Mouse (Mus musculus): ENCODE results near the gene Bmpr2.

Gene Bmpr2

GRCm38 (mm10) chr1:59804363-59804762 is 41.2 kb downstream of the Bmpr2 start:
- no peak for DNase-seq

DNA sequence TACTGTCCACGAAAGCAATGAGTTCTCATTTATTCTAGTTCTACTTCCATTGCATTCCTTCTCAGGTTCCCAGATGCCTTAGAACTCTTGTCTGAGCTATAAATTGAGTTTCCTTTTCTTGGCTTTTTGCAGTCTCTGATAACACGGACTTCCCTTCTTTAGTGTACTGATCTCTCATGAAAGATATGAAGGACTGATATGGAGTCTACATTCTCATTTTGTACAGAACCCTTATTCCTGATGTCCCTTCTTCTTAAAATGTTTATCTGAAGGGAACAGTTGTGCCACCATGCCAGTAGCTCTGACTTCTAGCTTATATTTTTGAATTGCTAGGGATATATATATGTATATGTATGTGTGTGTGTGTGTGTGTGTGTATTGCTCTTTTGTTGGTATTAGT is 46.7 kb downstream of the Bmpr2 start:
- DNase-seq = no peak

DNA sequence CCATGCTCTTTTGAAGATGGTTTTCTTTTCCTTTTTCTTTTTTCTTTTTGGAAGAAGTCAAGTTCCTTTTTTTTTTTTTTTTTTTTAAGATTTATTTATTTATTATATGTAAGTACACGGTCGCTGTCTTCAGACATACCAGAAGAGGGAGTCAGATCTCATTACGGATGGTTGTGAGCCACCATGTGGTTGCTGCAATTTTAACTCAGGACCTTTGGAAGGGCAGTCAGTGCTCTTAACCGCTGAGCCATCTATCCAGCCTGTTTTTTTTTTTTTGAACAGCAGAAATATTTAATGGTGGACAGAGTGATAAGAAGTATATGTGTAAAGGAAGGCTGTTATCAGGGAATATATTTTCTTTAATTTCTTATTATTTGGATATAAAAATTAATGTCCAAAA is 49.6 kb downstream of the Bmpr2 start:
- no peak for DNase-seq

- no peak for DNase-seq
Measured at GRCm38 (mm10) chr1:59825421-59825820, 62.2 kb downstream of the Bmpr2 start.

DNA sequence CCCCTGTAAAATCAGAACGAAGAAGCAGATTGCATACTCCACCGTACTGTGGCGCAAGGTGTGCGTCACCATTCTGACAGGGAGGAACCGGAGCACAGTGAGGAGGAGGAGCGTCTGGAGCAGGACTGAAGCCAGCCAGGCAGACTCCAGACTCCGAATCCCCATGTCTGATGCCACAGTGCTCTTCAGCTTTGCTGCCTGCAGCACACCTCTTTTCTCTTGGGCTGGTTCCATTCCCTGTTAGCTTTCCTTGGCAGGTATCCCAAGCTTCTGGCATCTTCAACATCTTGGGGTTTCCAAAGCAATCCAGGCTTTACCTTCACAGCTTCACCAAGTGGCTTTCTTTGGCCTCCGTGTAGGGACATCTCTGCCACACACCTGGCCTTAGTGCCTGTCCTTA is 63.4 kb downstream of the Bmpr2 start:
- DNase-seq = no peak

DNA sequence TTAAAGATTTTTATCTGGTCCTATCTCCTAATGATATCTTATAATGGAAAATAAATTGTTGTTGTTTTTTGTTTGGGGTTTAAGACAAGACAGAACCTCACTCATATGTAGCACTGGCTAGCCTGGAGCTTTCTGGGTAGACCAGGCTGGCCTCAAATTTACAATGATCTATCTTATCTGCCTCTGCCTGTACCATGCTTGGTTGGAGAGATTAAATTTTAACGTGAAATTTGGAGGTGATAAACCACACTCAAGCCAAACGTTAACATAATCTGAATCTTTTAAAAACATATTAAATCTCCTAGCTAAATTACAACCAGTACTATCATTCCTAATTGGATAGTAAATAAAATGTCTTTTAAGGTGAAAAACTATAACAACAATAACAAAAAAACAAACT is 66.2 kb downstream of the Bmpr2 start:
- no peak for DNase-seq

DNA sequence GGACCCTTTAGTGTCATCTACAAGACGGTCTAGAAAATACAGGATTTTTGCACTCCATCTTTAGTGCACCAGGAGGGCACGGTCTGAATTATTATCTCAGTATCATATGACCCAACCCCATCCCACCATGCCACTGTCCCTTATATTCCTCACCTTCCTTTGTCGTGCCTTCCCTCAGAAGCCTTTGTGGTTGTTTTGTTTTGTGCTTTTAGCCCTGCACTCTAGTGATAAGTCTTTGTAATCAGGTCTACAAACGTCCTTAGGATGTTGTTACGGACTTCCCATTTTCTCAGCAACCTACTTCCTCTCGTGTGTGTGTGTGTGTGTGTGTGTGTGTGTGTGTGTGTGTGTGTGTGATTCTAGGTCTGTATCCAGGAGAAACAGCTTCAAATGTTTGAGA is 67.0 kb downstream of the Bmpr2 start:
- DNase-seq = no peak

- no peak for DNase-seq
Measured at GRCm38 (mm10) chr1:59833723-59834122, 70.5 kb downstream of the Bmpr2 start.

DNA sequence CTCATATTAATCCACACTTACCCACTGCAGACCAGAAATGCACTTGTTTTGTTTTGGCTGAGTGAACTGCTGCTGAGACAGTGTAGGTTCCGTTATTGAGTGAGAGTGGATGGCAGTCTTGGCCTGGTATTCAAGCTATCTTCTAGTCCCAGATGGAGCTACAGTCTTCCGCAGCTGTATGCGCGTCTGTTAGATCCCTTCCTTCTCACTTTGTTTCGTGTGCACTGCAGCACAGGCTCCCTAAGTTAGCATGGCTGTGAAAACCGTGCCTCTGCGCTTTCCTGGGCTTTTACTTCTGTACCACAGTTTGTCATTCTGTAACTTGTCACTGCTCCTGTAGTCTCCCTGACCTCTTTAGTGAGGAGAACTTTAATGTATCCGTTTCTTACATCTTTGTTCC is 85.1 kb downstream of the Bmpr2 start:
- DNase-seq = no peak

DNA sequence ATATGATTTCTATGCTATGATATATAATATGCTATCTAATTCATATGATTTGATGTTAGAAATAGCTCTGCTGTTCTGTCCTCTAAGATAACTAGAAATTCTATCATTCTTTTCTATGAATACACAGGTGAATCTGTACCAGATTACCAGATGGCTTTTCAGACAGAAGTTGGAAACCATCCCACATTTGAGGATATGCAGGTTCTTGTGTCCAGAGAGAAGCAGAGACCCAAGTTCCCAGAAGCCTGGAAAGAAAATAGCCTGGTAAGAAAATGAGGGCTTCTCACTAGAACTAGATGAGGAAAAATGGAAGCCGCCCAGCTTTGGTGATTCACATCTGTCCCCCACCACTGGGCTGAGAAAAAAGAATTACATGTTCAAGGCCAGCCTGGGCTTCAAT is 95.8 kb downstream of the Bmpr2 start:
- DNase-seq = no peak

DNA sequence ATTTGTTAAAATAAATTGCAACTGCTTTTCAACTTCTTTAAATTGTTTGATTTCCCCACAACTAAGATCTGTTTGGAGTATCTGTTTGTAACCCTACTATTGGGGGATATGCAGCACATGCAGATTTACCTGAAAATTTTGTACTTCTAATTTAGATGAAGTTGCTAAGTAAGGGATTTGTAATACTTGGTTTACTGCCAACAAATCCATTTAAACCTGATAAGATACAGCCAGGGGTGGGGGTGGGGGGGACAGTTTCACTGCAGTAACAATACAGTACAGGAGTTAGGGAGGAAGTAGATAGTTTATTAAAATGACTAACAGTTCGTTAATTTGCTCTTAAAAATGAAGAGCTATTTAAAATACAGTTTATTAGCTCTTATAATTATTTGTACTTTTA is 98.9 kb downstream of the Bmpr2 start:
- no peak for DNase-seq

DNA sequence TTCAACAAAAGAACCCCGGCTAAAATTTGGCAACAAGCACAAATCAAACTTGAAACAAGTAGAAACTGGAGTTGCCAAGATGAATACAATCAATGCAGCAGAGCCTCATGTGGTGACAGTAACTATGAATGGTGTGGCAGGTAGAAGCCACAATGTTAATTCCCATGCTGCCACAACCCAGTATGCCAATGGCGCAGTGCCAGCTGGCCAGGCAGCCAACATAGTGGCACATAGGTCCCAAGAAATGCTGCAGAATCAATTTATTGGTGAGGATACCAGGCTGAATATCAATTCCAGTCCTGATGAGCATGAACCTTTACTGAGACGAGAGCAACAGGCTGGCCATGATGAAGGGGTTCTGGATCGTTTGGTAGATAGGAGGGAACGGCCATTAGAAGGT is 104.8 kb downstream of the Bmpr2 start:
- no peak for DNase-seq

DNA sequence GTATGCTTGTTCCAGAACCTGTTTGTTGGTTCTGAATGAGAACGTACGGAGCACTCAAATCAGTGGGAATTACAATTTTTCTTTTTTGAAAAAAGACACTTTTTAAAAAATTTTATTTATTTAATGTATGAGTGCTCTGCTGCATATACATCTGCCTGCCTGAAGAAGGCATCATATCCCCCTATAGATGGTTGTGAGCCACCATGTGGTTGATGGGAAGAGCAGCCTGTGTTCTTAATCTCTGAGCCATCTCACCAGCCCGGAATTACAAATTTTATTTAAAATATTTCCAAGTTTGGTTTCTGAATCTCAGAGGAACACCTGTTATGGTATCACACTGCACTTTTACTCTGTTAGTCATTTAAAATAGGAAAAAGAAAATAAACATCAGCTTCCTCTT is 110.8 kb downstream of the Bmpr2 start:
- DNase-seq = no peak

GRCm38 (mm10) chr1:59878098-59878497 is 114.9 kb downstream of the Bmpr2 start:
- DNase-seq = no peak

GRCm38 (mm10) chr1:59883349-59884134 is 120.3 kb downstream of the Bmpr2 start:
- DNase-seq = peak; percentile 94

- DNase-seq = no peak
Measured at GRCm38 (mm10) chr1:59886899-59887298, 123.7 kb downstream of the Bmpr2 start.

- no peak for DNase-seq
Measured at GRCm38 (mm10) chr1:59888018-59888417, 124.8 kb downstream of the Bmpr2 start.

GRCm38 (mm10) chr1:59891185-59891584 is 128.0 kb downstream of the Bmpr2 start:
- no peak for DNase-seq

- no peak for DNase-seq
Measured at GRCm38 (mm10) chr1:59892777-59893176, 129.6 kb downstream of the Bmpr2 start.

GRCm38 (mm10) chr1:59894025-59894424 is 130.8 kb downstream of the Bmpr2 start:
- DNase-seq = no peak

DNA sequence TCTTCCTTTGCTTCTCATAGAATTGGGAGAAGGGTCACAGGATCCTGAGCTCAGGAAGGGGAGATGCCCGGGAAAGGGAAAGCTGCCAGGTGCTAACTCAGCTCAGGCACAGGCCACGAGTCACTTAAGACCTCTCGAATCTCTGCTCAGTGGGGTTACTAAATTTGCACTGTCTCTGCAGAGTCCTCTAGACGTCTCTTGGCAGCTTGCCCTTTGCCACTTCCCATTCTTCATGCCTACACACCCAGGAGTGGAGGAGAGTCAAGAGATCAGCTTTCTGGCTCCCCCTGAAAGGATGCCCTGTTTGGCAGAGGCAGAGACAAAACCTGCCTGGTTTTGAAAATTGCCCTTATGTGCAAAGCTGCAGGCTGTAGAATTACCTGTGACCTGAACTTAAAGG is 132.3 kb downstream of the Bmpr2 start:
- no peak for DNase-seq

DNA sequence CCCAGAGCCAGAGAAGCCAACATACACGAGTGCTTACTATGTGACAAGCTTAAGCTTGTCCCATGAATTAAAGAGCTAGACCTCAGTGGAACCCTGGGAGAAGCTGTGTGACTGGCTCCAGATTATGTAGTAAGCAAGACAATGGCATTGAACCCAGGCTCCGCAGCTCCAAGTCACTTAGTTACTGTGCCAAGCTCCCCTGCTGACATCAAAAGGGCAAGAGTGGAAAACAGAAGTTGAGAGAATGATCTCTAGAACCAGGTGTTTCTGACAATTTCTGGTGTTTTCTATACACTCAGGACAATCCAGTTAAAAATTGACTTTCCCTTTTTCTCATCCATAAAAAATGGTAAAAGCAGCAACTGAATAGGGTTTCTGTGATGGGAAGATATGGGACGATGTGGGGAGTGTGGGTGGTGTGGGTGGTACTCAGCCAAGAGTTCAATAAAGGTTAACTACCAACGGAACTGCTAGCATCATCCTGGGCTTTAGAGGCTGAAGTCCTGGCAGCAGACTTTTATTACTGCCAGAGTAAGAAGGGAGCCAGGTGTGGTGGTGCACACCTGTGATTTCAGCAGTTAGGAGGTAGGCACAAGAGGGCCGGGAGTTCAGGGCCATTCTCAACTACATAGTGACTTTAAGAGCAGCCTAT is 134.1 kb downstream of the Bmpr2 start:
- DNase-seq = no peak

DNA sequence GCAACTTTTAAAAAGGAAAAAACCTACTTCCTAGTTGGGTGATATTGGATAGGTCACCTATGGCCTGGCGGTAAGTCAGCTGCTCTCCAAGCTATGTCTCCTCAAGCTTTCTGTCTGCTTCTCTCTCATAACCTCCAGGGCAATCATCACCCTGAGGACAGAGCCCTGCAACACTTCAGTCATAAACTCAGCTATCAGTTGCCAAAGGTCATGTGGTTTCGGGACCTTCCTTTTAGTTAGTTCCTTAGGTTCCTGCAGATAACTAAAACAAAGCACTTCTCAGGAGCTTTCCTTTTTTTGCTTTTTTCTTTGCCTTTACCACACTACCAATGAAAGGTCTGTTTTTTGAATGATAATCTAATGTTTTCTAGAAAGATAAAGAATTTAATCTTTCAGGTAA is 136.5 kb downstream of the Bmpr2 start:
- no peak for DNase-seq

GRCm38 (mm10) chr1:59901082-59901876 is 138.1 kb downstream of the Bmpr2 start:
- DNase-seq = no peak

Data from thymus, postnatal 4 days (tissue).